8 mouse cellular contexts compared by ENCODE assay signal in the genomic region with DNA sequence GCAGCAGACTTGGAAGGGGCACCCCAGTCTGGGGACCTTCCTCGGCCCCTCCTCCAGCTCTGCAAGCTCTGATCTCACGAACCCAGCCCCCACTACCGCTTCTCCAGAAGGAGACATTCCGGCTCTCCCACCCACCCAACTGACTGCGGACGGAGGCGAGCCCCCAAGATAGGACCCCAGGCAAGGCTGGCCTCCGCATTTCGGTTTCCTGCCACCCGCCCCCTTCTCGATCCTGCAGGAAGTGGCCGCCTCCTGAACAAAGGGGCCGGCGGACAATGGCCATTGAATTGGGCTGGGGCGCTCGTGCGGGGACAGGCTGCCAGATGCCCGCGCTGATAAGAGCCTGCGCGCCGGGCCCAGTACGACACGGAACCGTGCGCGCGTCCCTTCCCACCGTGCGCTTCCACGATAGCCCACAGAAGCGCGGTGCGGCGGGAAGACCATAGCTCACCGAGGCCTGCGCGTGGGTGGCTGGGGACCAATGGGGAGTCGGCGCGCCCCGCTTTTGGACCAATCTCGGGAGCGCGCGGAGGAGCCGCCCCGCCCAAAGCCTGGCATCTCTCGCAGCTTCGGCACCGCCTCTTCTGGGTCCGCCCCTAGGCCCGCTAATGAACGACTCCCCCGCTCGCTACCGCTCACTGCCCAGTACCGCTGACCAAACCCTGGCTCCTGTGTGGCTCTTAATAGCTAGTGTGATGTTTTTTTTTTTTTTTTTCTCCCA. TPM values are rescaled to one million over a fixed set of nuclear protein-coding genes. Genes with fewer than 3 reads are reported as not detected.
DNase-seq lines count a peak whose midpoint lies in the region; ATAC-seq lines count a peak whose summit lies in the region.

No protein-coding gene starts in this region.

- H3K36me3 ChIP-seq in lung, embryonic 16.5 days (ENCODE audit: control insufficient read depth, insufficient read depth, low read length): no peaks in the 10 kb centered on the region

- H3K4me3 ChIP-seq in lung, embryonic 16.5 days (ENCODE audit: low read length): peak overlapping the region; percentile 71

- WGBS in lung, embryonic 16.5 days: under 1% methylated on average over 58 of the region's 58 CpGs

- peaks cover 21% of the 10 kb centered on the region for H3K4me1 ChIP-seq in lung, embryonic 16.5 days (replicated peaks; ENCODE audit: control insufficient read depth, insufficient read depth, low read length)

- H3K4me2 ChIP-seq in lung, embryonic 16.5 days (ENCODE audit: low read depth, low read length): peak overlapping the region; percentile 87

- DNase-seq in MN1 (ENCODE audit: low spot score): peak; percentile 84
- DNase-seq in cerebellum, adult 8-10 months: peak; percentile 93
- peak; percentile 85 for DNase-seq in forelimb bud, embryonic 11.5 days (ENCODE audit: low read depth, low spot score)
- peak; percentile 95 for DNase-seq in layer of hippocampus, adult 9-11 months
- DNase-seq in ovary, postnatal 14 days (ENCODE audit: low spot score): peak; percentile 68
- DNase-seq in thymus, postnatal 10 days (ENCODE audit: low spot score in 2 of 2): peak; percentile 66 to 73

- no peaks in the 10 kb centered on the region for H3K9me3 ChIP-seq in lung, embryonic 16.5 days (ENCODE audit: control insufficient read depth, low read length)

- H3K9ac ChIP-seq in lung, embryonic 16.5 days (ENCODE audit: low read length): peak overlapping the region; percentile 75

- peak overlapping the region; percentile 84 for H3K27ac ChIP-seq in lung, embryonic 16.5 days (ENCODE audit: low read length)

- peak; percentile 50 to 68 for ATAC-seq in hematopoietic stem cell, adult 5-6 weeks (replicated peaks in 1 of 2; ENCODE audit: insufficient read depth in 1 of 2, low FRiP score in 2 of 2, low TSS enrichment in 1 of 2, low read depth in 1 of 2, poor library complexity in 2 of 2, severe bottlenecking in 2 of 2)
- peak; percentile 91 for ATAC-seq in lung, embryonic 16.5 days (ENCODE audit: low read depth)

- no peaks in the 10 kb centered on the region for H3K27me3 ChIP-seq in lung, embryonic 16.5 days (ENCODE audit: control insufficient read depth, insufficient read depth, low read depth, low read length)

RNA-seq across cellular contexts. Expression of a gene that starts 8.3 kb away (rescaled TPM):
- total RNA-seq in hematopoietic stem cell, adult 5-6 weeks (2017): 17.9 and 21.9 TPM in 2 replicates
- 109 and 121 TPM in 2 replicates for polyA plus RNA-seq in lung, embryonic 16.5 days (2015; fragmentation: Nextera tagmentation; extraction: Ambion mirVana)

RNA-seq across cellular contexts. Expression of a gene that starts 20.6 kb away (rescaled TPM):
- total RNA-seq in hematopoietic stem cell, adult 5-6 weeks (2017): 17.8 and 28.7 TPM in 2 replicates
- 5.6 and 6.5 TPM in 2 replicates for polyA plus RNA-seq in lung, embryonic 16.5 days (2015; fragmentation: Nextera tagmentation; extraction: Ambion mirVana)

RNA-seq across cellular contexts. Expression of a gene that starts 26.1 kb away (rescaled TPM):
- total RNA-seq in hematopoietic stem cell, adult 5-6 weeks (2017): 6.0 and 7.8 TPM in 2 replicates
- polyA plus RNA-seq in lung, embryonic 16.5 days (2015; fragmentation: Nextera tagmentation; extraction: Ambion mirVana): 23.8 and 26.2 TPM in 2 replicates

RNA-seq across cellular contexts. Expression of a gene that starts 50.3 kb away (rescaled TPM):
- 58.6 and 75.9 TPM in 2 replicates for total RNA-seq in hematopoietic stem cell, adult 5-6 weeks (2017)
- polyA plus RNA-seq in lung, embryonic 16.5 days (2015; fragmentation: Nextera tagmentation; extraction: Ambion mirVana): 55.5 TPM in 2 replicates

Comparison
In these comparisons a context has a peak if more than half of its experiments do, and no peak if none do; other contexts are left out.
1. Peak in every context shown above with its lines: DNase-seq, ATAC-seq, H3K4me3 ChIP-seq and H3K27ac ChIP-seq.